Mouse (Mus musculus): ENCODE results near the gene Pxdc1.
A peak's percentile ranks its signal among the peaks of the same experiment; 100 is the strongest.

Gene Pxdc1

DNA sequence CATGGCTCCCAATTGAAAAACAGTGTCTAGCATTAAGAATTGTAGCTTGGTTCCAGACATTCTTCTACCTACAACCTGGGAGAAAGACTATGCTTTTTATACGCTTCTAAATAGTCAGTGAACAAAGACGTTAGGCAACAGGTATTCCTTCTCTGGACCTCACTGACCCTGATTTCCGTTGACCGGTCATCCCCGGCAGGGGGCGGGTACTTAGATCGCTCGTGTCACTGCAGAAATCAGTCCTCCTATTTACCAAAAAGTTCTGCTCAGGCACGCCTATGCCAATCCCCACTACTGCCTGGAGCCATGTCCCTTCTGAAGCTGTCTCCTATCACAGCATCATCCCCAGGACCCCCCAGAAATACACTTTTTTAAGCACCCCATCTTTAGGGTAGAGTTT, at the start of gene Pxdc1:
TSS of gene Pxdc1 (minus strand) at position 96 of the 400 bp plus-strand sequence.
- DNase-seq (ENCODE audit: low spot score), result peak; percentile 62

DNA sequence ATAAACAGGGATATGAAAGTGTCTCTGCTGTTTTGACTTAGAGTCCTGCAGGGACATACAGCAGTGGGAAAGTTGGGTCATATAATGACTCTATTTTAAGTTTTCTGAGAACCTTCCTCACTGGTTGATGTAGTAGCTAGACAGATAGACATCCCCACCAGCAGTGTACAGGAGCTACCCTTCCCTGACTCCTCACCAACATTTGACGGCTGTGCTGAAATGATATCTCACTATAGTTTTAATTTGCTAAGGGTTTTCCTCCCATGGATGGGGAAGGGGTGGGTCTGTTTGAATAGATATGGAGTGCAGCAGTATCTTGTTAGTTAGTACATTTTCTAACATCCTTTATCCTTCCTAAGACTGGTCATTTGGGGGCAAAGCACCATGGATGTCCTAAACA, 47.3 kb upstream of the Pxdc1 start:
- DNase-seq (ENCODE audit: low spot score), result no peak

DNA sequence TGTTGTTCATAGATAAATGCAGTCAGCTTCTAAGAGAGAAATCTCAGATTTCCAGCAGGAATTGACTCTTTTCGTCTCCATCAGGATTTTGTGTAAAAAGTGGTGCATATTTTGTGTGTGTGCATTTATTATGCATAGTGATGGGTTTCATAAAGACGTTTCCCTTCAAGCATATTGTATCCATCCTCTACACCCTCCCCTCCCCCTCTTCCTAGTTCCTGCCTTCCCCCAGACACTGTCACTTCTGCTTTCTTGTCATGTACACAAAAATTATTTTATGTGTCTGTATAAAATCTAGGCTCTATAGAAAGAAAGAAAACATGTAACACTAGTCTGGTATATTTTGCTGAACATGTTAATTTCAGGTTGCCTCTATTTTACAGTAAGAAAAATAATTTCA, 46.8 kb upstream of the Pxdc1 start:
- DNase-seq (ENCODE audit: low spot score), result no peak

DNA sequence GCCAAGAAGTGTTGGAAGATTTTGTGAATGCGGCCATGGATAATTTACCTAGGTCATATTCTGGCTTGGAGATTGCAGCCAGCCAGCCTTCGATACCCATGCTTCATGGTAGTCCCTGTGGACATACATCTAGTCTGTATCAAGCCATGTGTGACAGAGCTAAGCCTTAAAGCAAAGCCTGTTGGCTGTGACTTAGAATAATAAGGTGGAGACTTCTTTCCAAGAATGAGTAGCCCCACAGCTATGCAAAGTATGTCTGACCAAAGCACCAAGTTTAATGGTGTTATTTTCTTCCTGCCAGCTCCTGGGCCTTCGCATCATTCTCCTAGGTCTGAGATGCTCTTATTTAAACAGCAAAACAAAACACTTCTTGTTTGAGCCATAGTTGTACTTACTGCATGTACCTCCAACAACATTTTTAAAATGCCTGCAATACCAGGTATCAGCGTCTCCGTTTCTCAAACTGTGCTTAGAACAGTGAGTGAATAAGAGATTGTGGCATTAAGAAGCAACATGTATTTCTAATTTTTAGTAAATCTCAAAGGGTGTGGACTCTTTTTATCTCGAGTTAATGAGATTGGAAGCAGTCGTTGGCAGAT, 43.5 kb upstream of the Pxdc1 start:
- peak; percentile 38 for DNase-seq (ENCODE audit: low spot score)

DNA sequence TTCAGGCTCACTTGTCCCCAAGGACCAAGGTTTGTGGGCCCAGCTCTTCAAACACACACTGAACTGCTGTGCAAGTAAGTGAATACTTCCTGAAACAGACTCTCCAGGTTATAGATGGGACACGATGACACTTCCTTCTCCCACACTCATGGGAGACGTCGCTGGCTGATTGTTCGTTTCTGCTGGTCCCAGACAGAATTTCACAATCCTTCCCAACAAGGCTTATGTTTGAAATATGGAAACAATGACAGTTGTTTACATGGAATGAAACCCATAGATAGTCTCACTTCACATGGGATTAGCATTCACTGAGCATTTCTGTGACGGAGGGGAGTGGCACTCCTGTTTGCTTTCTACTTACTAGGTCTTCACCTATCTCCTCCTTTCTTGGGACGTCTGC, 39.8 kb upstream of the Pxdc1 start:
- no peak for DNase-seq (ENCODE audit: low spot score)

DNA sequence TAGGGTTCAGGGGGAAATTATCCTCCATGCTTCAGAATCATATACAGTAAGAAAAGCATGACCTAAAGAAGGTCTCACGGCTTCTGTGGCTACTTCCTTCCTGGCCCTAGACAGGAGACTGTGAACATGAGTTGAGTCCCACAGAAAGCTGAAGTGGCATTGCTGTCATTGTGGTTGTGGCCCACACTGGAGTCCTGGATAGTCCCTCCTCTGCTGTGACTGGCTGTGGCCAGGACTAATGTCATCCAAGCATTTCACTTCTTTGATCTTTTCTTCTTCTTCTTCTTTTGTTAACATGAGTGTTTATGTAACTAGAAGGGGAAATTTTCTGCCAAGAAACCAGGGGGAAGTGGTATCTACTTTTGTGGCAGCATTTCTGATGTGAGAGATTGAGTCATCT, 37.8 kb upstream of the Pxdc1 start:
- no peak for DNase-seq (ENCODE audit: low spot score)

DNA sequence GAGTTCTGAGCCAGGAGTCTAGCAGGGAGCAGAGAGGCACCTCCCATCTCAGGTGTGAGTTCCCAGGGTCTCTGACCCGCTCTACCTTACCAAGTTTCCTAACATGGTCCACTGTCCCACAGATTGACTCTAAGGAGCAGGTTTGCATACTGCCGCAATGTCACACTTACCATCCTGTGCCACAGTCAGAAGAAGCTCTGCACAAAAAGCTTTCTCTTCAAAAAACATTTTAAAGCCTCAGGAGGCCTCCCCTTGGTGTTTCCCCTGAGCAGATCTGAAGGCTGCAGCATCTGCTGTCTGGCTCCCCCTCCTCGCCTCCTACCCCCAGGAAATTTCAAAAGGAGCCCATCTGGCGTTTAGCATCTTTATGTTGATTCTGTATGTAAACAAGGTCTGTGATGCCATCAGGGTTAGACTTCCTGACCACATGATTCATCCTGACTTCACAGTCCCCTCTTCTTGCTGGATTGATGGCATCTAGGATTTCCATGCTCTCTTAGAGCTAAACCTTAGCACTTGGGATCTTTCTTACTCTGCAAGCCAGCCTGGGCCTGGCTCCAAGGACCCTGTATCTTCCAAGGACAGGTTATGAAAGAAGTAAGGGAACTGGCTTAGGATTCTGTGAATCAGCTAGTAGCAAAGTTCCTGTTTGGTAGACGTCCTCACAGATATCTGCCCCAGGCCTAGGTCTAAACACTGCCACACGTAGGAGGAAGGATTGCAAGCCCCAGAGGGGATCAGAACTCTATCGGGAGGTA, 31.9 kb upstream of the Pxdc1 start:
- DNase-seq (ENCODE audit: low spot score), result no peak

DNA sequence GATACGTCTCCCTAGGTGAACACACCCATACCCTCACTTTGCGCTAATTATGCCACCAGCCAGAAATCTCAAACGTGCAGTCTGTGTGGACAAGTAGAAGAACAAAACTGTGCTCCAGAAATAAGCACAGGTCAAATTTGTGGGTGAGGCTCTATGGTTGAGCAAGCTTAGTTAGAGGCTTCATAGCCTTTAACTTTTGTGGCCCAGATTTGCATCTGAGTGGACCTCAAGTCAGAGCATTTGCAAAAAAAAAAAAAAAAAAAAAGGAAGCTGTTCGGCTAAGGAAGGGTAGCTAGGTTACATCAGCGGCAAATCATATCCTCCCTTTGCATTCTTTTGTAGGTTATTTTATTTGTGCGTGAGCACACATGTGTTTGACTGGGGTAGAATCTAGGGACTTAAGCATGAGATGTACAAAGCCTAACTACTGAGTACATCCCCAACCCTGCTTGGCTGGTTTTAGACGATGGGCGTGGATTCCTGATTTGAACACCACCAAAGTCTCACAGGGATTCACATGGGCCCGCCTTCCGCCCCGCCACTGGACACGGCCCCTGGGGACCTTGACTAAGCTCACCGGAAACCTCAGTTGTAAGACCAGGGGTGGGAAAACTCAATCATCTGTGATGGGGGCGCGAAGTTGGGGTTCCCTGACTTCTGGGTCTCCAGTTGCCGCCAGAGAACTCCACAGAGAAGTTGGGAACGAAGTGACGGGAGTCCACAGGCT, 30.6 kb upstream of the Pxdc1 start:
- no peak for DNase-seq (ENCODE audit: low spot score)

DNA sequence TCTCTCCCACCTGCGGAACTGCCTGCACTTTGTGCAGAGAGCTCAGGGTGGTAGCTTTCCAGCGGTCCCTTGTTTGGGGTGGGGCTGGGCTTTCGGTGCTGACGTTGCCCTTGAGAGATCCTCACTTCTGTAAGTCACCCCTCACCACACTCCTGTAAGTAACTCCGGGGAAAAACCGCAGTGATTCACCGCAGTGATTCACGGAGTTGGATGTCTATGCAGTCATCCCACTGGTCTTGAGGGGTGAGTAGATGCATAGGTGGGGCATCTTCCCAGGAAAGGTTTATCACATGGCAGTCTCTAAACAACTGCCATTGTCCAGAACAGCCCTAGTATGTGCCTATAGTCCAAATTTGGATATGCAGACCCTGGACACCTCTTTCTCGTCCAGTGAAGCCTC, 30.0 kb upstream of the Pxdc1 start:
- DNase-seq (ENCODE audit: low spot score), result no peak

DNA sequence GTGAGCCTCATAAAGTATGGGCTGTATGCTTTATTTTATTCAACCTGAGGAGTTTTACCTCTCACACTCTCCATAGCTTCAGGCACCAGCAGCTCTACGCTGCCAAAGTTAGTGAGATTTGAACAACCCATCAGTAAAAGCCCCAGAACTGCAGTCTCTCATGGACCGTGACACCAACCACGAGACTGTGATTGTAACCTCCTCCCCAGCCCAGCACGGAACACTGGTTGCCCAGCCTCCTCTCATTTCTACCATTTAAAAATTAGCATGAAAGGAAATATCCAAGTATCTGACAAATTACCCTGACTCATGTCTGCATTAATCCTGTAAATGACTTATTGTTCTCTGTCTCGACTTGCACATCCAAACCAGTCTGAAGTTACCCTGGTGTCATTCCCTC, 23.2 kb upstream of the Pxdc1 start:
- no peak for DNase-seq (ENCODE audit: low spot score)

DNA sequence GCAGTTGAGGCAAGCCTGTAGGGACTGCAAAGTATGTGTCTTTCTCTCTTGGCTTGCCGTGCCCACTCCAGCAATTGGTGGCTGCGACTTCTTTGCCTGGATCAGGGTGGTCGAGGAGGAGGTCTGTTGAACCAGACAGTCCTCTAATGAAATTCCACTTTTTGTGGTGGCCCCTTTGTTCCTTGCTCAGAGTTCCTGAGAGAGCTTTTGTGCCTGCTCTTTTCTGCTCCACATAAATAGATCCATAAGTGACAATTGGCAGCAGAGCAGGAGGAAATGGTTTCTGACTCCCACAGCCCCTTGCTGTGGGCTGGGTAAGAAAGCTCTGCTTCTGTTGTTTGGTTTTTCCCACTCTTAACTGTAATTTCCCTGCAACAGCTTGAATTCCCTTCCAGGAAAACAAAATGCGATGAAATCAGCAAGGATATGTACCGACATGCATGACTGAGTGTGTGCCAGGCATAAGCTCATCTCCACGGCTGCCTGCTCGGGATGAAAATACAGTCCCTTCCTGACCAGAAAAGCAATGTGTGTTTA, 22.6 kb upstream of the Pxdc1 start:
- DNase-seq (ENCODE audit: low spot score), result no peak

DNA sequence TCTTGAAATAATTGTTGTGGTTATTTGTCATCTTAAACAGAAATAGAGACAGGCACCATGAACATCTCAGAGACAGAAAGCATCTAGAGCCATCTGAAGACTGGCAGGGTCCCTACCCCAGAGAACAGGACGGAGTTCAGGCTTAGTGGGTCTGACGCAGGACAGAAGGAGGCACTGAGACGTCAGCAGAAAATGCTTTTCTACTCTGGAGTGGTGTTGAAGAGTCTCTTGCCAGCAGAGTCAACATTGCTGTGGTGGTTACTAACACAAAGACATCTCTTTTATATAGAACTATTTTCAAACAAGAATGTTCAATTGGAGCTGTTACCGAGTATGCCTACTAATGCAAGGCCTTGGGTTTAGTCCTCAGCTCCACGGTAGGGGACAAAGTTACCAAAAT, 20.1 kb upstream of the Pxdc1 start:
- DNase-seq (ENCODE audit: low spot score), result peak; percentile 75

DNA sequence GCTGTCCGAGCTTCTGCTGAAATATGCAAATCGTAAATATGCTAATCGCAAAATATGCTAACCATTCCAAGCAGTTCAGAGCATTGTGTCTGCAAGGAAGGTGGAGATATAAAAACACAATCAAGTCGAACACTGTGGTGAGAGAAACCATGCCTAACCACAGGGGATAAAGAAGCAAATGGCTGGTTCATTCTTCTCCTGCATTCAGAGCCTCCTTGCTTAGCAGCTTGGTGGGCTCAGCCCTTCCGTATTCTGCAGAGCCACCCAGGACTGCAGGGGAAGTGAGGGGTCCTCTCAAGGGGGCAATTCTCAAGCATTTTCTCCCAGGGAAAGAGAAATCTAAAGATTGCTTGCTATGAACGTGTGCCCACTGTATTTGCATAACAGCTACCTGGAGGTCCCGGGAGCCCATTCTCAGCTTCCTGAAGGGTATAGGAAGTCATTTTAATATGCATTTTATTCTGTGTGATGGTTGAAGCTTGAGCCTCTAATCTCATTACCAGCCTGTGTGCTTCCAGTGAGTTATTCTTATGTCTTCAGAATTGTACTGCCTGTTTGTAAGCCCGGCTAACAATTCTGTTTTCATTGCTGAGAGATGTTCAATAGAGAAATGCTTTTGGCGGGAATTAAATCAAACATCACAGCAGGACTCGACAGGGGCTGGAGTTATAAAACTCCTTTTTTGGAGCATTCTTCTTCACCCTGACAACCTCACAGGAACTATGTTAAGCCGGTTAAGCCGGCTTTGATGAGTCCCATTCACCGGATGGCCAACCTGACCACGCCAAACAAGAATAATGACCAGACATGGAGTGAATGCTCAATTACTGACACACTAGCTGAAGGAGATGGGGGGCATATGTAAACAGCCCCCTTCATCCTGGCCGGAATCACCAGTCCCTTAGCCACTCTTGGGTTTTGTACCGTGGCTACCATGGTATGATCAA, 16.9 kb upstream of the Pxdc1 start:
- DNase-seq (ENCODE audit: low spot score), result no peak

DNA sequence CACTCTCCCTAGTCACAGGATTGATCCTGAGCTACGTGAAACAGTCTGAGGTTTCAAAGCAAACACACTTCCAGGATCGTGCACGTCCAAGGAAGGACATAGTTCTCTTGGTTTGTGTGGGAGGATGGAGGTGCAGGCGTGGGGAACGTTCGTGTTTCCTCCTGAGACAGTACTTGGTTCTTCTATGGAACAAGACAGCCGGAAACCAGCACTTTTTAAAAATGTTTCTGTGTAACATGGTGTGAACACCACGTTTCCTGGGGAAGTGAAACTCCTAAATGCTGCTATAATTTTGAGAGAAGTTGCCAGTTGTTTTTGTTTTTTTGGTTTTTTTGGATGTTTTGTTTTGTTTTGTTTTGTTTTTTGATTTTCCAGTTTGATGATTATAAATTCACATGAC, 13.9 kb upstream of the Pxdc1 start:
- peak; percentile 38 for DNase-seq (ENCODE audit: low spot score)

DNA sequence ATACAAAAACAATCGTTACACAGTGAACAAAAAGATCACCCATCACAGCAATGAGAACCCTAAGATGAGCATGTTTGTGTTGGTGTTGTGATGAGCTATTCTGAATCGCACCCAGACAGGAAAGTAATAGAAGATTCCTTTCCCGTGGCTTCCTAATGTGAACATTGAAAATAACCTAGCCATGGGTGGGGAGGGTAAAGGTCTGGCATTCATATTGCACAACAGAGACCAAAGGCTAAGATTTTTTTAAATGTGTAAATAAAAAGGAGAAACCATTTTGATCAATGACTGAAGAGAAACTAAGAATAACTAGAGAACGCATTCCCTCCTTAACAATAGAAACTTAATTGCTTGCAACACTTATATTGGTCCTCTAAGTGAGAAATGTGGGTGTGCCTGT, 11.8 kb upstream of the Pxdc1 start:
- DNase-seq (ENCODE audit: low spot score), result no peak

DNA sequence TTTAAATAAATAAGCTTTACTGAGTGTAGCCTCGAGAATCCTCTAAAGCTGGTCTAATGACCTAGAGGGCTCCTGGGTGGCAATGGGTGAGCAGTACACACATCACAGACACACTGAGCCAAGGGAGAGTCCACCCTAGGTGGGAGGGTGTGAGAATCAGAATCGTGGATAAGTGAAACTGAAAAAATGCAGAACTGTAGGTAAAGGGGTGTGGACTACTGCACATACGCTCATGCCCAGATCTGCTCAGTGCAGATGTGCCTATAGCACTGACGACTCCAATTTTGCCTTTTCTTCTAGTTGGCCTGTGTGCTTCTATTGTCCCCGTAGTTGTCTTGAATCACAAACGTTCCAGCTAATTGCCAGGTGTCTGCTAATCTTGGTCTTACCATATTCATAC, 10.5 kb upstream of the Pxdc1 start:
- no peak for DNase-seq (ENCODE audit: low spot score)

DNA sequence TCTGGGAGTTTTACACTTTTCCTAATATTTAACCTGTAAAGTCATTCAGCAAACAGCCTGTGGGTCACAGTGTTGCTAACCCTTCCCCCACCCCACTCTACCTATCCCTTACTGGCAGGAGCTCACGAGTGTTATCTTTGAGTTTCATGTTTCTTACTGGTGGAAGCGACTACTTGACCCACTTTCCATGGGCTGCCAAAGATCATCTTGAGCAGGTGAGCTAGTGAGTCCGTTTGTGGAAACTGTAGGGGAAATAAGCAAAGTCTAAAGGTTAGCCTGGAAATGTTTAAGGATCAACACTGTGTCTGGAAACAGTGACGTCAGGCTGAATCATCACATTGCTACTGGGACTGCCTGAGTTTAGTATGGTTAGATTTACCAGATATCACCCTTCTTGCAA, 6.2 kb upstream of the Pxdc1 start:
- no peak for DNase-seq (ENCODE audit: low spot score)

DNA sequence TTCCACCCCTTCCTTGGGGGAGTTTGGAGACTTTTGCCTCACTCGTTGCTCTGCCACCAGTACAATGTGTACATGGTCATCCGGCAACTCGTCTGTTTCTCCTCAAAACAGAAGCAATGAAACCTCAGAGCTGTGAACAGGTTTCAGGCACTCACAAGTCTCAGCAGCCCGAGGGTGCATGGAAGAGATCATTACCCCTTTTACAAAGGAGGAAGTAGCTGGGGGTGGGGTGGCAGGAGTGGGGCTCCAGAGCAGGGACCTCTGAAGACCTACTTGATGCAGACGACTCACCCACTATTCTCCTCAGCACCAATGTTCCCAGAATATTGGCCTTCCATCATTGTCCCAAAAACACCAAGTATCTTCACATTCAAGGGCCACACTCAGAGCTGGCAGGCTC, 3.1 kb upstream of the Pxdc1 start:
- no peak for DNase-seq (ENCODE audit: low spot score)

DNA sequence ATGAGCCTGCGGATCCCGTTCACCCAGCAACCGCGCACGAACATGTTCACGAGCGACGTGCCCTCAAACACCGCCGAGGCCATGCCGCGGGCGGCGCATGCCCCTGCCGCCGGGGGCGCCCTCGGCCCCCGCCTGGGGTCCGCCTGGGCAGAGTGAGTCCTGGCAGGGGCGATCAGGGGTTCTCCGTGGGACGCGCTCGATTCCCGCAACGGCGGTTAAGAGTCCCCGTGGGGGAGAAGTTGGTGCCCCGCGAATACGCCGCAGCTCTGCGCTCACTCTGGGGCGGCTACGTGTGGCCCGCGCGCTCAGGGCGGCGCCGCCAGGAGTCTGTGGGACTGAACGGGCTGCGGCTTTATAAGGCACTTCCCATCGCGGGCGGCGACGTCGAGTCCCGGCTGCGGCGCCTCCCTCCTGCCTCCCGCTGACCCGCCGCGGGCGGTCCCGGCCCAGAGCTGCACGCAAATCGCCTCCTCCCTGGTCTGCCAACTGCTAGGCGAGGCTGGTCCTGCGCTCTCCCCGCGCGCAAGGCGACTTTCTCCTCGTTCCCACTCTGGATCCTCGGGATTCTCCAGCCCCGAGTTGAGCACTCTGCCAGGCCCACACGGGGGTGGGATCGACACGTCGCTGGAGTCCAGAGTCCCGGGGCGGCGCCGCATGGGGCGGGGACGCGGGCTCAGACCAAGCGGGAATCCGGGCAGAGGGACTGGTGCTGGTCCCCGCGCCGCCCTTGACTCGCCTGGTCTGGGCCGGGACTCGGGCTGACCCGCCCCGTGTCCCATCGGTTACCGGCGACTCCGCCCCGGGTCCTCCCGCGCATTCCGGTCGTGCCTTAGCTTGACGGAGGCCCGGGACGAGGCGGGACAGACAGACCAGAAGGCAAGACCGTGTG, 689 bp downstream of the Pxdc1 start:
- DNase-seq (ENCODE audit: low spot score), result peak; percentile 87

DNA sequence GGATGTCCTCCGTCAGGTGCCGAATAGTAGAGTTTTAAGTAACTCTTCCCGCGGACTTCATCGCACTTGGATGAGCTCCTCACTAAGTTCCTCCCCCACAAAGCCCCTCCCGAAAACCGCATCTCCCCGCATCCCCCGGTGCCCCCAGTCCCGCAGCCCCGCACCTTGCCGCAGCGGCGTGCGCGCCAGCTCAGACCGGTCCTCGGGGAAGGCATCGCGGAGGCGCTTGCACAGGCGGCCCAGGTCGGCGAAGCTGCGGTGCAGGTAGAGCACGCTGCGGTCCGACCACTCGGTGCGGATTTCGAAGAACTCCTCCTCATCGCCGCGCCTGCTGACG, 1.3 kb downstream of the Pxdc1 start:
- DNase-seq (ENCODE audit: low spot score), result no peak

DNA sequence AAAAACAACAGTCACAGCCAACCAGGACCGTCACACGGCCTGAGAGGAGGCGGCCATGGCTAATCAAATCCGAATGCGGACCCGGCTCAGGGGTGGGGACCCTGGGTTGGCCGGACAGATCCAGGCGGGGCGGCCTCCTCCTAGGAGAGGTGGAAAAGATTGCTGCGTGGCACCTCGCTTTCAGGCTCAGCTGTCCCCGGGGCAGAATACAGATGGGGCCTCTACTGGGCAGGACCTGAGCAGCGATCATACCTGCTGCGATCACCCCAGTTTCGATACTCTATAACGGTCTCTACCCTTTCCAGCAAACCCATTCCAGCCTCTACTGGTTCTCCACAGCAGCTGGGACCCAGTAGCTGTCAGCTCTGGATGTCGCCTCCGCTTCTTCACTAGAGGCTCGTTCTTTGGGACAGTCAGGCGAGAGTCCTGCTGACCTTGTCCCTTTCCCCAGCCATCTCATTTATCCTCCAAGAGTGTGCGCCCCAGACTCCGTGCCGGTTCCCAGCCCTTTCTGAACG, 1.8 kb downstream of the Pxdc1 start:
- DNase-seq (ENCODE audit: low spot score), result peak; percentile 35

Measured in lung, postnatal 25 days (tissue).